11 mouse cellular contexts compared by ENCODE assay signal in the genomic region with DNA sequence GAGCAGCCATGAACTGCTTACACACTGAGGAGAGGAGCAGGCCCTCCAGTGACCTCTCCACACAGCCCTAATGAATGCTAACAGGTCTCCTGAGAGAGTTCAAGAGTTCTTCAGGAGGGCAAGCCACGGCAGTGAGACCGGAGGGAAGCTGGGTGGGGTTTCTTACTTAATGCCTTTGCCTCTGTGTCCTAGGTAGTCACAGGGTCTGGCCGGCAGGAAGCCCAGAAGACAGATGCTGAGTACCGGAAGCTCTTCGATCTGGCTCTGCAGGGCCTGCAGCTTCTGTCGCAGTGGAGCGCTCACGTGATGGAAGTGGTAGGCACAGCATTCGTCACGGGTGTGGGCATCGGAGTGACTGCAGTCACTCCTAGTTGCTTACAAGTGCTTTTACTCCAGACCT. TPM values are rescaled to one million over a fixed set of nuclear protein-coding genes. Genes with fewer than 3 reads are reported as not detected.
DNase-seq lines count a peak whose midpoint lies in the region; ATAC-seq and TF ChIP-seq lines count a peak whose summit lies in the region.
"Had no signal": no experiment of that assay in that cellular context is flagged by ENCODE, and none has a peak within 500 bp of the region (broad histone marks: within the 10 kb centered on the region; RNA-seq: fewer than 3 reads in every experiment).

No protein-coding gene starts in this region.

- no peaks in the 10 kb centered on the region for H3K27me3 ChIP-seq in hindbrain, embryonic 16.5 days (replicated peaks; ENCODE audit: control insufficient read depth, insufficient read depth, low read length)
- no peaks in the 10 kb centered on the region for H3K27me3 ChIP-seq in hindbrain, embryonic 14.5 days (ENCODE audit: control insufficient read depth, insufficient read depth, low read length)
- no peaks in the 10 kb centered on the region for H3K27me3 ChIP-seq in cerebellum, adult 2 months (ENCODE audit: control insufficient read depth, insufficient read depth, low read length)
- H3K27me3 ChIP-seq: limb, embryonic 15.5 days had no signal

- H3K4me1 ChIP-seq in hindbrain, embryonic 16.5 days (ENCODE audit: control insufficient read depth, insufficient read depth, low read depth, low read length), result no peaks in the 10 kb centered on the region
- no peaks in the 10 kb centered on the region for H3K4me1 ChIP-seq in hindbrain, embryonic 14.5 days (replicated peaks; ENCODE audit: control insufficient read depth, insufficient read depth, low read length)
- no peaks in the 10 kb centered on the region for H3K4me1 ChIP-seq in cerebellum, adult 2 months (ENCODE audit: control insufficient read depth, insufficient read depth, low read length)
- H3K4me1 ChIP-seq: limb, embryonic 15.5 days had no signal

- no peaks in the 10 kb centered on the region for H3K9me3 ChIP-seq in hindbrain, embryonic 16.5 days (ENCODE audit: control insufficient read depth, low read length)
- H3K9me3 ChIP-seq in hindbrain, embryonic 14.5 days (ENCODE audit: control insufficient read depth, low read length), result no peaks in the 10 kb centered on the region
- H3K9me3 ChIP-seq: limb, embryonic 15.5 days had no signal

- H3K4me2 ChIP-seq in hindbrain, embryonic 16.5 days (ENCODE audit: low read length), result no peak overlapping the region
- no peak overlapping the region for H3K4me2 ChIP-seq in hindbrain, embryonic 14.5 days (replicated peaks)
- H3K4me2 ChIP-seq: limb, embryonic 15.5 days had no signal

- no peak overlapping the region for H3K4me3 ChIP-seq in hindbrain, embryonic 16.5 days (ENCODE audit: low read length)
- no peak overlapping the region for H3K4me3 ChIP-seq in hindbrain, embryonic 14.5 days (replicated peaks; ENCODE audit: low read length)
- no peak overlapping the region for H3K4me3 ChIP-seq in cerebellum, adult 2 months (replicated peaks; ENCODE audit: insufficient read depth, low read depth, low read length)
- H3K4me3 ChIP-seq: limb, embryonic 15.5 days had no signal

- H3K36me3 ChIP-seq in hindbrain, embryonic 16.5 days (ENCODE audit: control insufficient read depth, insufficient read depth, low read length), result peaks cover 29% of the 10 kb centered on the region
- peaks cover 80% of the 10 kb centered on the region for H3K36me3 ChIP-seq in hindbrain, embryonic 14.5 days (replicated peaks; ENCODE audit: control insufficient read depth, insufficient read depth)

- H3K27ac ChIP-seq in hindbrain, embryonic 16.5 days (ENCODE audit: low read depth, low read length), result no peak overlapping the region
- no peak overlapping the region for H3K27ac ChIP-seq in hindbrain, embryonic 14.5 days
- no peak overlapping the region for H3K27ac ChIP-seq in cerebellum, adult 2 months (ENCODE audit: insufficient read depth, low read length)
- H3K27ac ChIP-seq: limb, embryonic 15.5 days had no signal

- WGBS in hindbrain, embryonic 16.5 days, result 80% methylated on average over 11 of the region's 11 CpGs
- 89% methylated on average over 11 of the region's 11 CpGs for WGBS in hindbrain, embryonic 14.5 days
- WGBS in cerebellum, adult 2 months, result 74% methylated on average over 11 of the region's 11 CpGs

- no peak for DNase-seq in hindbrain, embryonic 14.5 days (ENCODE audit: low spot score)
- DNase-seq in right cerebral cortex, adult 18-20 months, result peak; percentile 39
- no peak for DNase-seq in right cerebral cortex, postnatal 10 days (ENCODE audit: low spot score in 2 of 2)
- DNase-seq in lung, adult 18-20 months, result peak; percentile 52 to 68
- no peak for DNase-seq in liver
- DNase-seq in spleen, adult 18-20 months, result no peak
- DNase-seq in cerebellum, adult 2 months, result no peak
- DNase-seq: adrenal gland, postnatal 14 days; thymus, adult 18-20 months had no signal

- no peak for TF ChIP-seq CTCF in cerebellum, adult 2 months (IDR thresholded peaks at IDR 0.05; ENCODE audit: borderline replicate concordance, insufficient read depth, low read depth, low read length)

- ATAC-seq in hindbrain, embryonic 16.5 days, result 0 out of 2 replicates have a peak, but pooled peaks have one; percentile 9
- ATAC-seq in hindbrain, embryonic 14.5 days (ENCODE audit: low FRiP score), result no peak

- H3K9ac ChIP-seq in hindbrain, embryonic 16.5 days (ENCODE audit: low read depth, low read length), result no peak overlapping the region
- H3K9ac ChIP-seq in hindbrain, embryonic 14.5 days, result no peak overlapping the region
- H3K9ac ChIP-seq: limb, embryonic 15.5 days had no signal

- no peak for TF ChIP-seq POLR2A in cerebellum, adult 2 months (IDR thresholded peaks at IDR 0.05; ENCODE audit: borderline replicate concordance, insufficient read depth, low read length)

RNA-seq across cellular contexts. Expression of a gene that starts 50.3 kb away (rescaled TPM):
- polyA plus RNA-seq in hindbrain, embryonic 16.5 days (2015; fragmentation: Nextera tagmentation; extraction: Ambion mirVana), result 44.8 and 45.1 TPM in 2 replicates
- 50.0 and 54.3 TPM in 2 replicates for polyA plus RNA-seq in hindbrain, embryonic 14.5 days (2014; fragmentation: Nextera tagmentation; extraction: Ambion mirVana)
- 48.2 and 52.8 TPM in 2 replicates for polyA plus RNA-seq in cerebellum, adult 2 months (2012; rRNA removed)

Comparison
In these comparisons a context has a peak if more than half of its experiments do, and no peak if none do; other contexts are left out.
1. DNase-seq: peak in right cerebral cortex, adult 18-20 months (single experiment) and lung, adult 18-20 months (2 of 2); none in hindbrain, embryonic 14.5 days (single experiment), right cerebral cortex, postnatal 10 days (0 of 2), liver (single experiment), spleen, adult 18-20 months (0 of 2) and cerebellum, adult 2 months (0 of 2).